Mouse (Mus musculus) common myeloid progenitor, adult 5-6 weeks (primary cell): ENCODE data around the gene Mdp1. TPM values are rescaled to one million over a fixed set of nuclear protein-coding genes. Genes with fewer than 3 reads are reported as not detected.

Source experiments
- ATAC-seq: replicated peaks from 2 replicates; pipeline ENCODE4 v1.8.0; 2016; ENCODE audit warnings: low read depth, mild to moderate bottlenecking, moderate TSS enrichment, inconsistent platforms; ENCODE audit not compliant: poor library complexity, severe bottlenecking
- total RNA-seq: library from RNA; stranded (forward); fragments of 200-1000, 187-1606 nt; gene quantifications from 2 replicates; pipeline ENCODE4 v1.2.3, GENCODE M21; 2017

Gene Mdp1
- total RNA-seq: 26.2 and 28.2 TPM in 2 replicates

DNA sequence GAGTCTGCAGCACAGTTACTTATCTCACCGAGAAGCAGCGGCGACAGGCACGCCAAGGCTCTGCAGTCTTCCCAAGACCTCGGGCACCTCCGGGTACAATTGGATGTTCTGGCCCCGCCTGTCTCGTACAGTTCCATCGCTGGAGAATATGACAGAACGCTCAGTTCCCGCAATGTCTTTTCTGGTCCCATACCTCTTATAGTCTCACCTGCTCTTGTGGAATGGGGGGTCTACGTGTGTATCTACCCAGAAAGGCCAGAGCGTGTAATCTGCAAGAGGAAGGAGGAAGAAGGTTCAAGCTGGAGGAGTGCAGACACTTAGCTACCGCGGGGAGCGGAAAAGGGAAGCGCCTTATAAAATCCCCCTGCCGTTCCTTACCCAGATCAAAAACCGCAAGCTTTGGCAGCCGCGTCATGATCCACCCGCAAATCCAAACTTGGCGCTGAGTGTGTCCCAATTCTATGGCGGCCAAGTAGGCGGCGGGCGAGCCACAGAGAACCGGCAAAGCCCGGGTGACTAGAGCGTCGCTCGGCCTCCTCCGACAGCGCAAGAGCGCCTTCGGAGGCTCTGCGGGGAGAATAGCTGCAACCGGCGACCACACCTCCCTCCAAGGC, at the start of gene Mdp1:
TSS of gene Mdp1 (minus strand) at position 549 of the 614 bp plus-strand sequence.
- peak; percentile 97 for ATAC-seq

DNA sequence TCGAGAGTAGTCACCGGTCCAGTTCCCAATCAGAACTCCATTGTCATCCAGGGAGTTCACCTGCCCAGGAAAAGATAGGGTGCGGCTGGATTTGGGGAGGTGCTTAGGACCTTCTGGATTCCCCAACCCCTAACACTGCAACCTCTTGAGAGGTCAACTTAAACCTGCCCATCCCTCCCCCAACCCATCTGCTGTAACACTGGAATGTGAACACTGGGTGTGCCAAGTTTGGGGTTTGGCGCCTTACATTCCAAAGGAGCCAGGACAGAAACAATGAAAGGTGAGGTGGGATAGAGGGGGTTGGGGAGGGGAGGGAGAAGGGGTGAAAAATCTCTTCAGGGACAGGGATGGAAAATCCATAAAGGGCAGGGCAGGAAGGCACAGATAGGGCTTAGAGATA, 49.2 kb upstream of the Mdp1 start:
- ATAC-seq: no peak

- ATAC-seq: no peak
These were observed 47.1 kb upstream of the Mdp1 start for GRCm38 (mm10) chr14:55707397-55707796.

GRCm38 (mm10) chr14:55706051-55706600, 45.8 kb upstream of the Mdp1 start:
- no peak for ATAC-seq

GRCm38 (mm10) chr14:55702761-55703160, 42.5 kb upstream of the Mdp1 start:
- no peak for ATAC-seq

GRCm38 (mm10) chr14:55701131-55701530, 40.8 kb upstream of the Mdp1 start:
- no peak for ATAC-seq

DNA sequence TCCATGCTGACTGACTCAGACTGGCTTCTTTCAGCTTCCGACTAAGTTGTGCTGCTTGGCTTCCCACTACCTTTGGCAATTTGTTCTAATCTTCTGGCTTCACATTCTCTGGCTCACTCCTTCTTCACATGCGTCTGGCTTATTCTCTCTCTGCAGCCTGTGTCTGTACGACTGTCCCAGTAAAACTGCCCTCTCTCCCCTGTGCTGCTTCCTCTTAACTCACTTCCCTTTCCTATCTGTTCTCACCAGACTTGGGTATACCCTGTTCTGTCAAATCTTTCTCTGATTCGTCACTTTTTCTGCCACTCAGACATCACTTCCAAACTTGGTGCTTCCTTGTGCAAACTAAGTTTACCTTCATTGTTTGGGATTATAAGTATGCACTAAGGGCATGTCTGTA, 36.9 kb upstream of the Mdp1 start:
- ATAC-seq: peak; percentile 63

DNA sequence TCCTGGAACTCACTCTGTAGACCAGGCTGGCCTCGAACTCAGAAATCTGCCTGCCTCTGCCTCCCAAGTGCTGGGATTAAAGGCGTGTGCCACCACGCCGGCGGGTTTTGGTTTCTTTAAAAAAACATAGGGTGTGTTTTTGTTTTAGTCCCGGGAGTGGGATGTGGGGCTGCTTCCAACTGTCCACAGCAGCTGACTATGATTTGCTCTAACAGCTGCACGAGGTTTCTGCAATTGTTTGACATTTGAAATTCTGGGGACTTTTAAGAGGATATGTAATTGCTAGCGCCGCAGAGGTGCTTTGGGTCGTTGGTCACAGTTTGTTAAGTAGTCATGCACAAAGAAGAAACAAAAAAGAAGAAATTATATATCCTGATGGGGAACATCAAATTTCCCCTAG, 29.1 kb upstream of the Mdp1 start:
- no peak for ATAC-seq

- no peak for ATAC-seq
These were observed 21.8 kb upstream of the Mdp1 start for GRCm38 (mm10) chr14:55682118-55682493.

DNA sequence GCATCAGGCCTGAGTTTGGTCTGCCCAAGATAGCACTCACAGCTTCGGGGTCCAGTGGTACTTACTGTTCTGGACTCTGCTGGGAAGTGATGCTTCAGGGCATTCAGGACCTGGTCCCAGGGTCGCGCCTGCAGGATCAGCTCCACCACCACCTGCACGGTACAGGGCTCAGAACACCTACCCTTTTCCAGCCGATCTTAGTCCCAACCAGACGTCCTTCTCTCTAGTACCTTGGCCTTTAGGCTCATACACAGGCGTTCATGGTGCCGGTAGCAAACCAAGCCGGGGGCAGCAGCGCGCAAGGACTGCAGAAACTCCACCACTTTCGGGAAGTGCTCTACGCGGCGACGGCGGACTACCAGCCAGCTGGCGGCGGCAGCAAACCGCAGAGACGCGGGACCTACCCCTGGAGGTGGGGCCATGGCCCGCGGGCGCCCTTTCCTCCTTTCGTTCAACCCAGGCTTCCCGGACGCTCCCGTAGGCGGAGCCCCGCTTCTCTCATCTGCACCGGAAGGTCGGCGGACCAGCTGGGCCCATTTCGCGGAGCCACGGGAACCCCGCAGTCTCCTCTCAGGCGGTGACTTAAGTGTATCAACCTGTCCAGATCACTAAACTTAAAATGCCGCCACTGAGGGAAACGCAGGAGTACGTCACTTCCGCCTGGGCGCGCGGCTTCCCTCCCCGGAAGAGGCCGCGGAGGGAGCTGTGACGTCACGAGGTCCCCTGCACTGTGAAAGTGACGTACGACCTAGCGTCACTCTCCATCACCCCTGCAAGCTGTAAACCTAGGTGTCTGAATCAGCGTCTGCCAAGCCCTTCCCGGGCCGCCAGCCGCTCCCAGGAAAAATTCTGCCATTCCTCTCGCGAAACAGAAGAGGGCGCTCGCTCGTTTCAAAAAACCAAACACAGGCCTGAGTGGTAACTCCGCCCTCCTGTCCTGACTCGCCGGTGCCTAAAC, 21.1 kb upstream of the Mdp1 start, which contains the start of gene Tinf2:
TSS of gene Tinf2 (minus strand) at position 661 of the 958 bp plus-strand sequence.
- peak; percentile 94 for ATAC-seq

GRCm38 (mm10) chr14:55677615-55678014, 17.3 kb upstream of the Mdp1 start:
- no peak for ATAC-seq

DNA sequence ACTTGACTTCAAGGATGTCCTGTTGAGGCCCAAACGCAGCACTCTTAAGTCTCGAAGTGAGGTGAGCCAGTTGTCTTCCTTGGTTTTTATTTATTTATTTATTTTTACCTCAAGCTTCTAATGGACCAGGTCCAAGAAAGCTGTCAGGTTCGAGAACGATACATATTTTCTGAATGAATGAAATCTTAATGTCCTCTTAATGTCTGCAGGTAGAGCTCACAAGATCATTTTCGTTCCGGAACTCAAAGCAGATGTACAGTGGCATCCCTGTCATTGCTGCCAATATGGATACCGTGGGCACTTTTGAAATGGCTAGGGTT, 12.4 kb upstream of the Mdp1 start:
- no peak for ATAC-seq

- peak; percentile 99 for ATAC-seq
These were observed 11.8 kb upstream of the Mdp1 start, which contains the start of the genes Gmpr2 and Nedd8 for GRCm38 (mm10) chr14:55671833-55672740. Gene Gmpr2, plus strand, starts transcription at chr14:55671941. Gene Nedd8, minus strand, starts transcription at chr14:55672124.

- ATAC-seq: peak; percentile 12; the same call in 1 of the 2 replicates
These were observed 11.2 kb upstream of the Mdp1 start for GRCm38 (mm10) chr14:55671486-55671832.

GRCm38 (mm10) chr14:55660636-55661035, 328 bp upstream of the Mdp1 start:
- ATAC-seq: peak; percentile 13; the same call in 1 of the 2 replicates

GRCm38 (mm10) chr14:55658011-55658410, 2.3 kb downstream of the Mdp1 start:
- no peak for ATAC-seq

- no peak for ATAC-seq
These were observed 3.4 kb downstream of the Mdp1 start for GRCm38 (mm10) chr14:55656935-55657334.

DNA sequence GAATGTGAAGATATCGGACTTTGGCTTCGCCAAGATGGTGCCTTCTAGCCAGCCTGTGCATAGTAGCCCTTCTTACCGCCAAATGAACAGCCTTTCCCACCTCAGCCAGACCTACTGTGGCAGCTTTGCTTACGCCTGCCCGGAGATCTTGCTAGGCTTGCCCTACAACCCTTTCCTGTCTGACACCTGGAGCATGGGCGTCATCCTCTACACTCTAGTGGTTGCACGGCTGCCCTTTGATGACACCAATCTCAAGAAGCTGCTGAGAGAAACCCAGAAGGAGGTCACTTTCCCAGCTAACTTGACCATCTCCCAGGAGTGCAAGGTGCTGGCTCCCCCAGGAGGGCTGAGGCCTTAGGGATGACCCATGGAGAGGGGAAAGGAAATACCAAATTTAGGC, 8.8 kb downstream of the Mdp1 start:
- ATAC-seq: no peak

DNA sequence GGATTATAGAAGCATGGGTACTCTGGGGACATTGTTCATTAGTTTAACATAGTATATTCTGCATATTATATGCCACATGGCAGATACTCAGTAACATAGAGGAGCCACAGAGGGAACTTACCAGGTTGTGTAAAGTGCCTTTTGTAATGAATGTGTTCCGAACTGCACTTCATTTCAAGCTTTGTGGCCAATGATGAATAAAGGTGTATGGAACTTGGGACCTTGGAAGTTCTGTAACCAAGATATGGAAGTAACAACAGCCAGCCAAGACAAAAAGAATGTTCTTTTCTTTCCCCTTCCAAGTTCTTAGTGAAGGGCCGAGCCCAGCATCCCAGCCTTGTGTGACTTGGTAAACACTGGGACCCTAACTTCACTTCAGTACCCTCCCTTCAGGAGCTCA, 10.4 kb downstream of the Mdp1 start, which contains the start of gene Tssk4:
TSS of gene Tssk4 (plus strand) at position 301 of the 400 bp plus-strand sequence.
- no peak for ATAC-seq
